Mouse (Mus musculus): ENCODE data around the gene Man2b2.

DNA sequence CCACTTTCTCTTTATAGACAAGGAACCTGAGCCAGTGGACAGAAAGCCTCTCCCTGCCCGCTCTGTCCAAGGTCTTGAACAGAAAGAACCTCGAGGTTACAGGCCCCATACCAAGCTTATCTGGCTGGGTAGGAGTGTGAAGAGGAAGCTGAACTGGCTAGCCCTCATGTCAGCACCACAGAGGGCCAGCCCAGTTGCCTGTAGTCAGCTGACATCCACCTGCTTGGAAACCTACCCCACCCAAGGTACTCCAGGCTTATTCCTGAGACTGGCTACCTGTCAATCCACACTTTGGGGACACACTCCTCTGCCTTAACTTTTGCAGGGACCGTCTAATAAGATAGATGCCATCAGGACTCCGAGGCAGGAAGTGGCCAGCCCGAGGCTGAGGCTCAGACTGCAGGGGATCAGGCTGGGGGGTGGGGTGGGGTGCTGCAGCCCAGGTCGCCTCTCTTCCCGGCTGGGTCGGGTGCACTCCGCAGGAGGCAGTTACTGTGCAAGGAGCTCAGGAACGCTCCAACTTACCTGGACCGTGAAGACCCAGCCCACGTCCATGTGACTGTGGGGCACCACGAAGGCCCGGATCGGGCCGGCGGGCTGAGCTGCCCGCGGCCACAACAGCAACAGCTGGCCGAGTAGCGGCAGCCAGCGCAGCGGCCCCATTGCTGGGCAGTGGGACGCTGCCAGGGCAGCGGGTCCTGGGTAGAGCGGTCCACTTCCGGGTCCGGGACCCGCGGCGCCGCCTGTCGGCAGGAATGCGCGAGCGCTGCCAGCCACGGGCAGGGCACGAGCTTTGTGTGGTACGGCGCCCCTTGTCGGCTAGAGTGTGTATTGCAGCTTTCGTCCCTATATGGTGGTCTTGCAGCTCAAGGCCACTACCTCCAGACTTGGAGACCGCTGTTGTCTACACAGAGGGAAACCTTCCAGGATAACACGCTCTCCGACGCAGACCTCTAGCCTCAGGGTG is at the start of gene Man2b2:
- no peak for TF ChIP-seq USF1 (IDR thresholded peaks at IDR 0.05; ENCODE audit: low read depth)
- peak; percentile 100 for TF ChIP-seq CTCF (IDR thresholded peaks at IDR 0.05; ENCODE audit: control insufficient read depth, insufficient read depth, insufficient read length)
